Mouse (Mus musculus) CH12.LX (cell line): ENCODE data around the gene Prepl.

Experiments
- CTCF ChIP-seq, 2 experiments: IDR thresholded peaks in 1 of 2; conservative IDR thresholded peaks in 1 of 2; 2 replicates each; pipeline ENCODE4 v1.5.1; 2011 to 2012; ENCODE audit warnings: low read depth in 2 of 2, low read length in 2 of 2, improper control_type of control experiment in 1 of 2, inconsistent platforms in 1 of 2, mild to moderate bottlenecking in 1 of 2, moderate library complexity in 1 of 2
- ELF1 ChIP-seq: IDR thresholded peaks from 2 replicates; pipeline ENCODE4 v1.6.1; 2014; ENCODE audit warnings: low read depth, mild to moderate bottlenecking, inconsistent platforms, low read length, improper control_type of control experiment
- EP300 ChIP-seq: IDR thresholded peaks from 2 replicates; pipeline ENCODE4 v1.6.1; 2011; ENCODE audit warnings: low read length, improper control_type of control experiment
- JUN ChIP-seq: IDR thresholded peaks from 2 replicates; pipeline ENCODE4 v1.6.1; 2011; ENCODE audit warnings: low read depth, mild to moderate bottlenecking, low read length, improper control_type of control experiment, moderate library complexity; ENCODE audit not compliant: insufficient read depth
- JUND ChIP-seq: conservative IDR thresholded peaks from 2 replicates; pipeline ENCODE4 v1.6.1; 2011; ENCODE audit warnings: low read depth, low read length, improper control_type of control experiment
- MAFK ChIP-seq: IDR thresholded peaks from 2 replicates; pipeline ENCODE4 v1.6.1; 2011; ENCODE audit warnings: low read length, improper control_type of control experiment; ENCODE audit not compliant: insufficient replicate concordance
- MAX ChIP-seq: IDR thresholded peaks from 2 replicates; pipeline ENCODE4 v1.6.1; 2011; ENCODE audit warnings: low read length, improper control_type of control experiment
- MXI1 ChIP-seq: IDR thresholded peaks from 2 replicates; pipeline ENCODE4 v1.6.1; 2011; ENCODE audit warnings: mild to moderate bottlenecking, low read depth, low read length, improper control_type of control experiment
- POLR2A ChIP-seq: IDR thresholded peaks from 2 replicates; pipeline ENCODE4 v1.6.1; 2011; ENCODE audit warnings: low read depth, mild to moderate bottlenecking, improper control_type of control experiment, low read length
- RCOR1 ChIP-seq: conservative IDR thresholded peaks from 2 replicates; pipeline ENCODE4 v1.6.1; 2012; ENCODE audit warnings: low read depth, mild to moderate bottlenecking, inconsistent platforms, low read length, improper control_type of control experiment
- TCF12 ChIP-seq: IDR thresholded peaks from 2 replicates; pipeline ENCODE4 v1.6.1; 2014; ENCODE audit warnings: low read depth, mild to moderate bottlenecking, inconsistent platforms, low read length, improper control_type of control experiment
- UBTF ChIP-seq: IDR thresholded peaks from 2 replicates; pipeline ENCODE4 v1.6.1; 2012; ENCODE audit warnings: low read depth, mild to moderate bottlenecking, inconsistent platforms, low read length, improper control_type of control experiment, moderate library complexity
- ZNF384 ChIP-seq: IDR thresholded peaks from 2 replicates; pipeline ENCODE4 v1.6.1; 2012; ENCODE audit warnings: low read depth, low read length, improper control_type of control experiment, inconsistent platforms

DNA sequence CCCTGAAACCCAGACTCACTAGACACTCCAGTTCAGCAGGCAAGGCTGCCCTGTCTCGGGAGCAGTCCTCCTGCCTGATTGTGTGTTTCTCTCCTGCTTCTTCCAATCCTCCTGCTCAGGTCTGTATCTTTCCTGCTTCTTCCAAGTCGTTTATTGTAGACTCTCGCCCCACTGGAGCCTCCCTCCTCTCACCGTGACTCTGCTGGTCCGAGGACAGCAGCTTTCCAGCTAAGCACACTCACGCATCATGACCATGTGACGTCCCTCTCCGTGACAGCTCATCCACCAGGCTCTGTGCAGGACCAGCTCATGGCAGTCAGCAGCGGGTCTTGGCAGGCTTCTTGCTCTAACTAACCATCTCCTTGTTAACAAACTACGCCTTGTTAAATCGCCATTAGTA is 56.0 kb downstream of the Prepl start:
- TF ChIP-seq UBTF (no peak), ZNF384 (no peak), CTCF (conservative IDR thresholded peaks at IDR 0.05 in 1 of 2, IDR thresholded peaks at IDR 0.05 in 1 of 2; ENCODE audit: low read depth in 2 of 2, low read length in 2 of 2) (no peak), MAX (no peak), RCOR1 (no peak), JUND (no peak), MXI1 (no peak), POLR2A (no peak), EP300 (no peak), TCF12 (no peak), ELF1 (no peak), MAFK (no peak), JUN (no peak)
